Mouse (Mus musculus) bone marrow, adult 2 months (tissue): Measurements from ENCODE around the gene Synj1.

Experiments used
- CTCF ChIP-seq: fragments of 200-500 bp; IDR thresholded peaks from 2 replicates; pipeline ENCODE4 v1.5.1; 2011; ENCODE audit warnings: low read length, control low read depth; ENCODE audit not compliant: control insufficient read depth, insufficient read depth
- POLR2A ChIP-seq: fragments of 200-500 bp; IDR thresholded peaks from 2 replicates; pipeline ENCODE4 v1.6.1; 2011; ENCODE audit warnings: low read depth, mild to moderate bottlenecking, control low read depth, low read length, borderline replicate concordance; ENCODE audit not compliant: control insufficient read depth

- TF ChIP-seq POLR2A (no peak), CTCF (no peak)
These were observed 10.0 kb downstream of the Synj1 start for GRCm38 (mm10) chr16:91001098-91001497.
